Mouse (Mus musculus): Measurements from ENCODE around the gene Sh2d5. TPM values are rescaled to one million over a fixed set of nuclear protein-coding genes. Genes with fewer than 3 reads are reported as not detected.
A peak's percentile ranks its signal among the peaks of the same experiment; 100 is the strongest.

Sh2d5 gene
- total RNA-seq (2021) = 10 to 100 TPM; 19.1 to 21.5 TPM
- long read RNA-seq, partial matches to known transcripts = 0 of 9 reads
- long read RNA-seq, other reads (novel, unspliced or antisense) = 4 of 9 reads

GRCm38 (mm10) chr4:138250088-138250960 is at the start of gene Sh2d5, which contains the start of gene Kif17:
Gene Sh2d5, plus strand, starts transcription at chr4:138250403.
Gene Kif17, plus strand, starts transcription at chr4:138250435.
- DNase-seq (ENCODE audit: low spot score in 2 of 2) = peak; percentile 80 to 89

- DNase-seq (ENCODE audit: low spot score in 2 of 2) = no peak
Observed at GRCm38 (mm10) chr4:138200769-138201168, 49.4 kb upstream of the Sh2d5 start.

GRCm38 (mm10) chr4:138201696-138202095 is 48.5 kb upstream of the Sh2d5 start:
- no peak for DNase-seq (ENCODE audit: low spot score in 2 of 2)

- DNase-seq (ENCODE audit: low spot score in 2 of 2) = no peak
Observed at GRCm38 (mm10) chr4:138210116-138210515, 40.1 kb upstream of the Sh2d5 start.

GRCm38 (mm10) chr4:138213861-138214260 is 36.3 kb upstream of the Sh2d5 start:
- DNase-seq (ENCODE audit: low spot score in 2 of 2) = no peak

GRCm38 (mm10) chr4:138215671-138216199 is 34.5 kb upstream of the Sh2d5 start:
- no peak for DNase-seq (ENCODE audit: low spot score in 2 of 2)

GRCm38 (mm10) chr4:138216200-138216890 is 33.9 kb upstream of the Sh2d5 start, which contains the start of gene Hp1bp3:
Gene Hp1bp3, plus strand, starts transcription at chr4:138216296.
- DNase-seq (ENCODE audit: low spot score in 2 of 2) = peak; percentile 76 to 89

GRCm38 (mm10) chr4:138216891-138217392 is 33.3 kb upstream of the Sh2d5 start:
- peak; percentile 97 to 99 for DNase-seq (ENCODE audit: low spot score in 2 of 2)

- DNase-seq (ENCODE audit: low spot score in 2 of 2) = no peak
Observed at GRCm38 (mm10) chr4:138217441-138217840, 32.8 kb upstream of the Sh2d5 start.

GRCm38 (mm10) chr4:138217951-138218685 is 32.1 kb upstream of the Sh2d5 start:
- DNase-seq (ENCODE audit: low spot score in 2 of 2) = no peak

GRCm38 (mm10) chr4:138219331-138219730 is 30.9 kb upstream of the Sh2d5 start:
- DNase-seq (ENCODE audit: low spot score in 2 of 2) = no peak

GRCm38 (mm10) chr4:138220761-138221160 is 29.4 kb upstream of the Sh2d5 start:
- no peak for DNase-seq (ENCODE audit: low spot score in 2 of 2)

GRCm38 (mm10) chr4:138221406-138221805 is 28.8 kb upstream of the Sh2d5 start:
- DNase-seq (ENCODE audit: low spot score in 2 of 2) = no peak

GRCm38 (mm10) chr4:138222396-138222795 is 27.8 kb upstream of the Sh2d5 start:
- no peak for DNase-seq (ENCODE audit: low spot score in 2 of 2)

GRCm38 (mm10) chr4:138223623-138224022 is 26.6 kb upstream of the Sh2d5 start:
- DNase-seq (ENCODE audit: low spot score in 2 of 2) = no peak

GRCm38 (mm10) chr4:138246756-138247665 is 3.2 kb upstream of the Sh2d5 start:
- peak; percentile 59 to 60 for DNase-seq (ENCODE audit: low spot score in 2 of 2)

GRCm38 (mm10) chr4:138251819-138252218 is 1.6 kb downstream of the Sh2d5 start:
- peak; percentile 25 to 39 for DNase-seq (ENCODE audit: low spot score in 2 of 2)

GRCm38 (mm10) chr4:138252231-138252630 is 2.0 kb downstream of the Sh2d5 start:
- no peak for DNase-seq (ENCODE audit: low spot score in 2 of 2)

- no peak for DNase-seq (ENCODE audit: low spot score in 2 of 2)
Observed at GRCm38 (mm10) chr4:138257116-138257687, 7.0 kb downstream of the Sh2d5 start.

Data from layer of hippocampus, postnatal 10 days (tissue).